In genomic region chr4:132588512-132588911, GRCm38 (mm10) we compare ENCODE assay signal across 17 mouse cellular contexts. TPM values are rescaled to one million over a fixed set of nuclear protein-coding genes. Genes with fewer than 3 reads are reported as not detected.
DNase-seq lines count a peak whose midpoint lies in the region; ATAC-seq and TF ChIP-seq lines count a peak whose summit lies in the region.
"Had no signal": no experiment of that assay in that cellular context is flagged by ENCODE, and none has a peak within 500 bp of the region (broad histone marks: within the 10 kb centered on the region; RNA-seq: fewer than 3 reads in every experiment).

No protein-coding gene starts in this region.

- WGBS in liver, postnatal 0 days (ENCODE audit: insufficient replicate concordance), result 58% methylated on average over 3 of the region's 3 CpGs

- H3K27me3 ChIP-seq in C2C12 (ENCODE audit: control insufficient read depth, insufficient read depth, insufficient read length) (no peaks in the 10 kb centered on the region), MEL (ENCODE audit: control insufficient read depth in 1 of 2, insufficient read depth in 2 of 2, low read length in 2 of 2) (no peaks in the 10 kb centered on the region)
- H3K27me3 ChIP-seq in liver, postnatal 0 days (ENCODE audit: insufficient read depth, low read length), result no peaks in the 10 kb centered on the region
- H3K27me3 ChIP-seq: neural tube, embryonic 15.5 days had no signal

- H3K9me3 ChIP-seq in MEL (replicated peaks; ENCODE audit: insufficient read depth, low read length), result no peaks in the 10 kb centered on the region
- H3K9me3 ChIP-seq in liver, postnatal 0 days (ENCODE audit: low read length), result no peaks in the 10 kb centered on the region
- H3K9me3 ChIP-seq: G1E; neural tube, embryonic 15.5 days had no signal

- H3K36me3 ChIP-seq in C2C12 (ENCODE audit: control insufficient read depth, insufficient read depth), result no peaks in the 10 kb centered on the region
- H3K36me3 ChIP-seq in MEL (ENCODE audit: control insufficient read depth in 1 of 2, insufficient read depth in 2 of 2, low read length in 2 of 2), result peaks cover 0 to 11% of the 10 kb centered on the region in 2 experiments; a peak in 2 of 4 replicates
- H3K36me3 ChIP-seq in liver, postnatal 0 days (replicated peaks; ENCODE audit: insufficient read depth, low read length), result no peaks in the 10 kb centered on the region
- H3K36me3 ChIP-seq: G1E; neural tube, embryonic 15.5 days had no signal

- TF ChIP-seq EP300 in MEL (IDR thresholded peaks at IDR 0.05; ENCODE audit: low read depth in 1 of 2, low read length in 2 of 2), result no peak
- TF ChIP-seq EP300 in liver, postnatal 0 days (IDR thresholded peaks at IDR 0.05; ENCODE audit: low read depth), result no peak

- no peaks in the 10 kb centered on the region for H3K79me3 ChIP-seq in C2C12 (ENCODE audit: low read depth)

- H3K9ac ChIP-seq in MEL (ENCODE audit: control insufficient read depth, low read depth, low read length, poor library complexity, severe bottlenecking), result no peak overlapping the region
- H3K9ac ChIP-seq in liver, postnatal 0 days (replicated peaks), result no peak overlapping the region
- H3K9ac ChIP-seq: neural tube, embryonic 15.5 days had no signal

- H3K4me1 ChIP-seq in MEL (ENCODE audit: control insufficient read depth in 1 of 2, insufficient read depth in 2 of 2, low read length in 2 of 2), result peaks cover 0 to 17% of the 10 kb centered on the region in 2 experiments; a peak in 3 of 4 replicates
- peaks cover 29% of the 10 kb centered on the region for H3K4me1 ChIP-seq in liver, postnatal 0 days (ENCODE audit: insufficient read depth)
- H3K4me1 ChIP-seq: neural tube, embryonic 15.5 days had no signal

- TF ChIP-seq RAD21 in MEL (IDR thresholded peaks at IDR 0.05; ENCODE audit: low read depth, low read length), result no peak

- peak; percentile 48 for DNase-seq in MEL (ENCODE audit: low read depth, low spot score)
- DNase-seq in fibroblast of lung, adult 2 months (ENCODE audit: low read depth), result peak; percentile 79
- peak; percentile 51 to 66 for DNase-seq in natural killer cell, adult 2 months (ENCODE audit: low spot score in 2 of 2)
- no peak for DNase-seq in liver, postnatal 0 days
- no peak for DNase-seq in cerebellum, adult 18-20 months
- no peak for DNase-seq in heart, adult 18-20 months
- DNase-seq: cerebellum, adult 8-10 months; embryo, embryonic 11 days; heart, postnatal 14 days; right cerebral cortex, adult 18-20 months; thymus, adult 2 months had no signal

- TF ChIP-seq POLR2A in MEL (IDR thresholded peaks at IDR 0.05; ENCODE audit: control insufficient read depth in 1 of 2, insufficient read depth in 1 of 2, low read depth in 1 of 2, low read length in 2 of 2, poor library complexity in 1 of 2), result no peak

- H3K4me3 ChIP-seq in C2C12 (ENCODE audit: insufficient read depth, poor library complexity, severe bottlenecking) (no peak overlapping the region), MEL (ENCODE audit: control insufficient read depth in 1 of 2, insufficient read depth in 1 of 2, low read depth in 2 of 2, low read length in 2 of 2) (no peak overlapping the region)
- H3K4me3 ChIP-seq in liver, postnatal 0 days (ENCODE audit: low read depth, low read length), result no peak overlapping the region
- H3K4me3 ChIP-seq: erythroblast, embryonic 14.5 days; neural tube, embryonic 15.5 days had no signal

- no peak overlapping the region for H3K27ac ChIP-seq in MEL (ENCODE audit: control insufficient read depth, low read depth, low read length)
- H3K27ac ChIP-seq in liver, postnatal 0 days (ENCODE audit: low read depth), result no peak overlapping the region
- H3K27ac ChIP-seq: neural tube, embryonic 15.5 days had no signal

- H3ac ChIP-seq in C2C12 (ENCODE audit: control insufficient read depth, insufficient read length, low read depth), result no peak overlapping the region

- no peak for TF ChIP-seq CTCF in C2C12 (IDR thresholded peaks at IDR 0.05; ENCODE audit: control insufficient read depth, insufficient read depth, insufficient read length)
- TF ChIP-seq CTCF in MEL (IDR thresholded peaks at IDR 0.05 in 2 of 3, conservative IDR thresholded peaks at IDR 0.05 in 1 of 3; ENCODE audit: control insufficient read depth in 1 of 3, insufficient read depth in 1 of 3, low read depth in 2 of 3, low read length in 3 of 3, poor library complexity in 1 of 3, severe bottlenecking in 1 of 3), result no peak
- no peak for TF ChIP-seq CTCF in liver, postnatal 0 days (IDR thresholded peaks at IDR 0.05; ENCODE audit: low read depth)

- ATAC-seq in liver, postnatal 0 days, result no peak
- ATAC-seq: midbrain, embryonic 16.5 days had no signal

- no peak overlapping the region for H3K4me2 ChIP-seq in liver, postnatal 0 days (ENCODE audit: low read depth, low read length)
- H3K4me2 ChIP-seq: liver, embryonic 11.5 days; neural tube, embryonic 15.5 days had no signal

- H3K79me2 ChIP-seq in C2C12 (ENCODE audit: control insufficient read depth, insufficient read depth) (no peaks in the 10 kb centered on the region), MEL (ENCODE audit: control insufficient read depth, insufficient read depth, low read length, poor library complexity) (no peaks in the 10 kb centered on the region)

TF ChIP-seq in C2C12, 6 proteins besides CTCF, POLR2A, EP300 and RAD21:
- TF ChIP-seq MAX (IDR thresholded peaks at IDR 0.05), result no peak
- peak; percentile 96 for TF ChIP-seq FOSL1 (IDR thresholded peaks at IDR 0.05; ENCODE audit: insufficient read depth, low read length, poor library complexity, severe bottlenecking)
- TF ChIP-seq MYOG (IDR thresholded peaks at IDR 0.05; ENCODE audit: control insufficient read depth, extremely low read depth, insufficient read length), result no peak
- peak; percentile 77 for TF ChIP-seq MYOD1 (IDR thresholded peaks at IDR 0.05; ENCODE audit: control insufficient read depth, insufficient read length, low read depth)
- peak; percentile 82 for TF ChIP-seq USF1 (IDR thresholded peaks at IDR 0.05; ENCODE audit: low read depth)
- TF ChIP-seq CEBPB (IDR thresholded peaks at IDR 0.05; ENCODE audit: low read depth), result peak; percentile 38

TF ChIP-seq in MEL, 35 proteins besides CTCF, POLR2A, EP300 and RAD21:
- TF ChIP-seq GABPA (IDR thresholded peaks at IDR 0.05; ENCODE audit: low read depth, low read length) (no peak), KAT2A (conservative IDR thresholded peaks at IDR 0.05; ENCODE audit: low read depth, low read length) (no peak), MAZ (IDR thresholded peaks at IDR 0.05; ENCODE audit: low read depth, low read length) (no peak), TAL1 (IDR thresholded peaks at IDR 0.05; ENCODE audit: low read length) (no peak), NELFE (IDR thresholded peaks at IDR 0.05; ENCODE audit: low read depth, low read length) (no peak), UBTF (IDR thresholded peaks at IDR 0.05; ENCODE audit: borderline replicate concordance, insufficient read depth, low read depth, low read length) (no peak), GATA1 (IDR thresholded peaks at IDR 0.05; ENCODE audit: low read depth, low read length) (no peak)

RNA-seq across cellular contexts. Expression of gene Ptafr, which starts 24.6 kb away (rescaled TPM):
- polyA plus RNA-seq in C2C12 (2012; fragmentation: generic; extraction: Trizol) (0.01 TPM), MEL (2012; ENCODE audit: insufficient read depth in 1 of 2, insufficient read length in 2 of 2, low read depth in 1 of 2, low replicate concordance in 2 of 2, missing spikeins in 1 of 2) (under 1 TPM in 1 of 2 experiments, not detected in 1; 0.06 TPM)
- not detected in 2 replicates for total RNA-seq in MEL (2012; rRNA removed)
- polyA plus RNA-seq in liver, postnatal 0 days (2015; fragmentation: Nextera tagmentation; extraction: Ambion mirVana), result 1.0 and 1.3 TPM in 2 replicates
- 1 to 10 TPM; 1.3 to 1.5 TPM for total RNA-seq in heart, adult 18-20 months (2021)

RNA-seq across cellular contexts. Expression of gene Eya3, which starts 50.3 kb away (rescaled TPM):
- polyA plus RNA-seq in C2C12 (2012; fragmentation: generic; extraction: Trizol), result 23.0 TPM
- total RNA-seq in MEL (2012; rRNA removed), result 21.7 and 24.6 TPM in 2 replicates
- 100 to 1,000 TPM in 1 of 2 experiments, 10 to 100 TPM in 1; 38.2 to 270 TPM for polyA plus RNA-seq in MEL (2012; ENCODE audit: insufficient read depth in 1 of 2, insufficient read length in 2 of 2, low read depth in 1 of 2, low replicate concordance in 2 of 2, missing spikeins in 1 of 2)
- 6.0 and 6.3 TPM in 2 replicates for polyA plus RNA-seq in liver, postnatal 0 days (2015; fragmentation: Nextera tagmentation; extraction: Ambion mirVana)
- 10 to 100 TPM; 32.5 to 33.9 TPM for total RNA-seq in heart, adult 18-20 months (2021)

RNA-seq across cellular contexts. Expression of gene Dnajc8, which starts 53.2 kb away (rescaled TPM):
- polyA plus RNA-seq in C2C12 (2012; fragmentation: generic; extraction: Trizol) (104 TPM), MEL (2012; ENCODE audit: insufficient read depth in 1 of 2, insufficient read length in 2 of 2, low read depth in 1 of 2, low replicate concordance in 2 of 2, missing spikeins in 1 of 2) (100 to 1,000 TPM in 1 of 2 experiments, not detected in 1; 246 TPM)
- 110 and 115 TPM in 2 replicates for total RNA-seq in MEL (2012; rRNA removed)
- 70.7 and 71.5 TPM in 2 replicates for polyA plus RNA-seq in liver, postnatal 0 days (2015; fragmentation: Nextera tagmentation; extraction: Ambion mirVana)
- 10 to 100 TPM; 51.0 to 52.9 TPM for total RNA-seq in heart, adult 18-20 months (2021)

RNA-seq across cellular contexts. Expression of gene Atpif1, which starts 55.1 kb away (rescaled TPM):
- polyA plus RNA-seq in C2C12 (2012; fragmentation: generic; extraction: Trizol) (596 TPM), MEL (2012; ENCODE audit: insufficient read depth in 1 of 2, insufficient read length in 2 of 2, low read depth in 1 of 2, low replicate concordance in 2 of 2, missing spikeins in 1 of 2) (100 to 1,000 TPM in 1 of 2 experiments, not detected in 1; 566 TPM)
- 492 and 730 TPM in 2 replicates for total RNA-seq in MEL (2012; rRNA removed)
- 935 and 945 TPM in 2 replicates for polyA plus RNA-seq in liver, postnatal 0 days (2015; fragmentation: Nextera tagmentation; extraction: Ambion mirVana)
- total RNA-seq in heart, adult 18-20 months (2021), result 100 to 1,000 TPM; 326 to 345 TPM

Comparison
In these comparisons a context has a peak if more than half of its experiments do, and no peak if none do; other contexts are left out.
1. DNase-seq: peak in MEL (single experiment), fibroblast of lung, adult 2 months (single experiment) and natural killer cell, adult 2 months (2 of 2); none in liver, postnatal 0 days (single experiment), cerebellum, adult 18-20 months (0 of 2) and heart, adult 18-20 months (0 of 2).